Mouse (Mus musculus) midbrain, embryonic 11.5 days (tissue): ENCODE data around the gene Exosc9. TPM values are rescaled to one million over a fixed set of nuclear protein-coding genes. Genes with fewer than 3 reads are reported as not detected.
"Not testable (repeated sequence)": the region's sequence is repeated elsewhere in the genome, so short reads cannot be mapped to it uniquely, and the experiment has no call there.

Experiments used
- ATAC-seq: fragments of 200-750 bp; cut with Nextera tagmentation; 2 replicates; pipeline ENCODE4 v1.8.0; 2017; ENCODE audit warnings: moderate TSS enrichment, moderate library complexity; ENCODE audit not compliant: low FRiP score
- DNase-seq: peaks from one replicate; pipeline ENCODE4 v3.0.0; 2015; ENCODE audit warnings: low spot score; ENCODE audit errors: missing footprints
- H3K27ac ChIP-seq: fragments of 300-500 bp; sonication (generic); 2 replicates; pipeline ENCODE4 v1.5.1; 2014; ENCODE audit warnings: low read depth, low read length
- H3K27me3 ChIP-seq: fragments of 300-500 bp; sonication (generic); 2 replicates; pipeline ENCODE4 v1.6.1; 2014; ENCODE audit warnings: mild to moderate bottlenecking, low read length, moderate library complexity, mixed read lengths; ENCODE audit not compliant: control insufficient read depth, insufficient read depth
- H3K36me3 ChIP-seq: fragments of 300-500 bp; sonication (generic); 2 replicates; pipeline ENCODE4 v1.6.1; 2014; ENCODE audit warnings: mild to moderate bottlenecking, low read length, moderate library complexity, mixed read lengths; ENCODE audit not compliant: control insufficient read depth, insufficient read depth
- H3K4me1 ChIP-seq: fragments of 300-500 bp; sonication (generic); 2 replicates; pipeline ENCODE4 v1.6.1; 2014; ENCODE audit warnings: low read length; ENCODE audit not compliant: control insufficient read depth, insufficient read depth
- H3K4me2 ChIP-seq: fragments of 300-500 bp; sonication (generic); 2 replicates; pipeline ENCODE4 v1.6.1; 2014; ENCODE audit warnings: mild to moderate bottlenecking, moderate library complexity
- H3K4me3 ChIP-seq: fragments of 300-500 bp; sonication (generic); 2 replicates; pipeline ENCODE4 v1.5.1; 2014; ENCODE audit warnings: low read depth, low read length
- H3K9ac ChIP-seq: fragments of 300-500 bp; sonication (generic); 2 replicates; pipeline ENCODE4 v1.6.1; 2014; ENCODE audit warnings: low read length
- H3K9me3 ChIP-seq: fragments of 300-500 bp; sonication (generic); 2 replicates; pipeline ENCODE4 v1.6.1; 2016; ENCODE audit warnings: low read length; ENCODE audit not compliant: control insufficient read depth
- WGBS: fragments of 180-500 bp; shearing (Covaris S2); extraction: QIAGEN DNeasy Blood & Tissue Kit; methylation state at CpG from one replicate; pipeline ENCODE4 v1.1.7; 2014; 5-methylcytosine and 5-hydroxymethylcytosine counted together
- polyA plus RNA-seq: library from polyadenylated mRNA; unstranded; fragments of >200 nt; fragmentation: Nextera tagmentation; extraction: Ambion mirVana; gene quantifications from 2 replicates; pipeline ENCODE4 v1.2.1, GENCODE M21; 2014

Exosc9 gene
- polyA plus RNA-seq, 1 experiment from 2014 or later: 110 TPM

DNA sequence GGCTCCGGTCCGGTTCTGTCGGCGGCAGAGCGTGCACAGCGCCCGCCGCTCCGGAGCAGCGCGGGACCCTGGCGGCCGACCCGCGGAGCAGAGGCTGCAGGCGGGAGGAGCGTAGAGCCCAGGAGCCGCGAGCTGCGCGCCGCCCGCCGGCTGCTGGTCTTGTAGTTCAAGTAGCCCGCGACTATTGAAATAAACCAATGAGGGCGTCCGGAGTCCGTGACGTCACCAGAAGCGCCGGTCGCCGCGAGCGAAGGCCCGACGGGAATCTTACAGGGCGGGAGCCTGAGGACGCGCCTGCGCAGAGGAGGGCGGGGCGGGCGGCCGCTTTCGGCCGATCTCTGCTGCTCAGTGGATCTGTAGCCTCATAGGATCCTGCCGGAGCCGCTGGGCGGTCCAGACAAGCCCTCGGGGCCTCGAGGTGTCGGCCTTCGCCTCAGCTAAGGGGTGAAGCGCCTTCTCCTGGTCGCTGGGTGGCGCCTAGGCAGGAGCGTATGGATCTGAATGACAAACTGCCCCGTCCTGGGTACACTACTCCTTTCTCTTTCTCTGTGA is 19.5 kb downstream of the Exosc9 start, which contains the start of gene Ccna2:
TSS of gene Ccna2 (minus strand) at position 324 of the 552 bp plus-strand sequence.
- peak within 1 kb of the TSS; percentile 93 for H3K9ac ChIP-seq
- peaks cover 18% of the 10 kb centered on the region for H3K4me1 ChIP-seq
- no peaks in the 10 kb centered on the region for H3K9me3 ChIP-seq
- peak within 1 kb of the TSS; percentile 46 for H3K4me2 ChIP-seq
- H3K4me3 ChIP-seq: peak within 1 kb of the TSS; percentile 94
- H3K36me3 ChIP-seq: peaks cover 13% of the 10 kb centered on the region; the same call in 1 of the 2 replicates
- WGBS: under 1% methylated on average over 60 of the region's 60 CpGs
- peak within 1 kb of the TSS; percentile 72 for H3K27ac ChIP-seq
- H3K27me3 ChIP-seq: no peaks in the 10 kb centered on the region
- ATAC-seq: peak; percentile 100
- peak; percentile 99 for DNase-seq

DNA sequence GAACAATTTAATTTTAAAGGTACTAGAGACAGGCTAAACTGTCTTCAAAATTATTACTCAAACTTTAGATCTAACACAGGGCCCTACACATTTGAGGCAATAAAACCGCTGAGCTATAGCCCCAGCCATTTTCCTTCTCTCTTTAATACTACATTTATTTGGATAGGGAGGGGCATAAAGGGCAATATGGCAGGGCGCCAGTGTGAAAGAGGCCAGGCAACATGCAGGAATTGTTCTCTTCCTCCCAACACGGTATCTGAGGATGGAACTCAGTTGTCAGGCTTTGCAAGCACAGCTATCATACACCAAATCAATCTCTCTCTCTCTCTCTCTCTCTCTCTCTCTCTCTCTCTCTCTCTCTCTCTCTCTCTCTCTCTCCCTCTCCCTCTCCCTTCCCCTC is 46.4 kb downstream of the Exosc9 start:
- H3K27me3 ChIP-seq: no peaks in the 10 kb centered on the region
- WGBS: 92% methylated on average over 3 of the region's 3 CpGs
- H3K4me2 ChIP-seq: no peak overlapping the region
- H3K4me1 ChIP-seq: no peaks in the 10 kb centered on the region
- H3K27ac ChIP-seq: no peak overlapping the region
- no peak overlapping the region for H3K9ac ChIP-seq
- no peaks in the 10 kb centered on the region for H3K36me3 ChIP-seq
- H3K4me3 ChIP-seq: no peak overlapping the region
- ATAC-seq: no peak
- no peaks in the 10 kb centered on the region for H3K9me3 ChIP-seq
- DNase-seq: no peak

DNA sequence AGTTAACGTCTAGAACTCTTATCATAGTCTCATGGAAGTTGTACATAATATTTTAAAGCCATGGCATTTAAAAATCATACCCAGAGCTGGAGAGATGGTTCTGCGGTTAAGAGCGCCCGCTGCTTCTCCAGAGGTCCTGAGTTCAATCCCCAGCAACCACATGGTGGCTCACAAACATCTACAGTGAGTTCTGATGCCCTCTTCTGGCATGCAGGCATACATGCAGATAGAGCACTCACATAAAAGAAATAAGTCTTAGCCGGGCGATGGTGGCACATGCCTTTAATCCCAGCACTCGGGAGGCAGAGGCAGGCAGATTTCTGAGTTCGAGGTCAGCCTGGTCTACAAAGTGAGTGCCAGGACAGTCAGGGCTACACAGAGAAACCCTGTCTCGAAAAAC is 47.4 kb downstream of the Exosc9 start:
- not testable (repeated sequence) for ATAC-seq

DNA sequence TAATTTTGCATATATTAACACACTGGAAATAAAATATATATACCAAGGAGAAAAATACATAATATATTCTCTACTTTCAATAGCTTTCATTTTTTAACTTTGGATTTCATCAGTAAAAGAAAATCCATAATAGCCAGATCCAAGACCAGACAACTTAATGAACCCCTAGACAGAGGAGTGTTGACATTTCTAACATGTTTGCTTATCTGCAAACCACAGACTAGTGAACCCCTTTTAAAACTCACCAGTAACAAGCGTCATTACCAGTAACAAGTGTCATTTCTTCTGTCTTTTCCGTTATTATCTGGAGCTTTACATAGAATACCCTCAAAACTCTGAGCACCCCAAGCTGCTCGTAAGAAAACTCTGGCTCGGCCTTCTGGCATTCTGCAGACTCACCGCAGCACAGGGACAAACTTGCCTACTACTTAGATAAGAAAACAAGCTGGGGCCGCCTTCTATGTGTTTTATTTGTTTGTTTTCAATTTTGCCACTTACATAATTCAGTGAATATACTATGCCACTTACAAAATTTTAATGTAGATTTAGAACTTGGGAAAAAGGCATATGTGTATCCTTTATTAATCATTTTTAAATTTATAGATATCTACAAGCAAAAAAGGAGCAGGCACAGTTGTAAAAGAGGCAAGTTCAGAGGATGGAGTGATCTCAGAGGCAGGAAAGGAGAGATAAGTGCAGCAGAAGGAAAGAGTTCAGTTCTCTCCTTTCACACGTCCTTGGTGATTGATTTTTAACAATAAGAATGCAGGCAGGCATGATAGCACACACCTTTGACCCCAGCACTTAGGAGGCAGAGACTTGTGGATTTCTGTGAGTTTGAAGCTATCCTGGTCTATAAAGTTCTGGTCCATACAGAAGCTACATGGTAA is 53.7 kb downstream of the Exosc9 start:
- no peak for ATAC-seq
- H3K27me3 ChIP-seq: no peaks in the 10 kb centered on the region
- WGBS: 78% methylated on average over 7 of the region's 7 CpGs

More for the DNA sequence above, 47.4 kb downstream of the Exosc9 start:
- WGBS: 91% methylated on average over 9 of the region's 9 CpGs
- H3K27ac ChIP-seq, H3K9me3 ChIP-seq, H3K4me3 ChIP-seq, H3K27me3 ChIP-seq, H3K9ac ChIP-seq, DNase-seq, H3K36me3 ChIP-seq, H3K4me2 ChIP-seq, H3K4me1 ChIP-seq: not testable (repeated sequence)

DNA sequence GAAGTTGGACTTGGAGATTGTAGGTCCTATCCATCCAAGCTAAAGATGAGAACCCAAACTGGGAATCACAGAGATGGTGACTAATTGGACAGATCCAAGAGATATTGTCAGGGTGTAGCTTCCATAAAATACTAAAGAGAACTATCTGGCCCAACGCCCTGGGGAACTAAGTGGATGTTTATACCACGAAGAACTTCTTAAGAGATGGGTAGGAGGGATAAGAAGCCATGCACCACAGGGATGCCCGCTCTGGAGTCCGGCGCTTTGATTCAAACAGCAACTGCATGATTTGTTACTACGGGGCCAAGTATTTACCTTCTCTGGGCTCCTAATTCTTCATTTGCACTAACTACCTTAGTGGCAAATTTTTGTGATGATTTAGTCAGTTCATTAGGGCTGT is 60.3 kb downstream of the Exosc9 start:
- Histone ChIP-seq H3K36me3 (no peaks in the 10 kb centered on the region), H3K9ac (peak overlapping the region; percentile 62), H3K4me1 (peaks cover 2% of the 10 kb centered on the region), H3K9me3 (no peaks in the 10 kb centered on the region), H3K27ac (no peak overlapping the region), H3K4me2 (peak overlapping the region; percentile 46), H3K4me3 (peak overlapping the region; percentile 57), H3K27me3 (no peaks in the 10 kb centered on the region)
- DNase-seq (peak; percentile 89), ATAC-seq (peak; percentile 45)
- 3% methylated on average over 6 of the region's 6 CpGs for WGBS

More for the DNA sequence above, 53.7 kb downstream of the Exosc9 start:
- Histone ChIP-seq H3K4me1 (no peaks in the 10 kb centered on the region), H3K9me3 (no peaks in the 10 kb centered on the region), H3K9ac (no peak overlapping the region), H3K27ac (no peak overlapping the region), H3K4me3 (no peak overlapping the region), H3K36me3 (no peaks in the 10 kb centered on the region), H3K4me2 (no peak overlapping the region)
- no peak for DNase-seq

DNA sequence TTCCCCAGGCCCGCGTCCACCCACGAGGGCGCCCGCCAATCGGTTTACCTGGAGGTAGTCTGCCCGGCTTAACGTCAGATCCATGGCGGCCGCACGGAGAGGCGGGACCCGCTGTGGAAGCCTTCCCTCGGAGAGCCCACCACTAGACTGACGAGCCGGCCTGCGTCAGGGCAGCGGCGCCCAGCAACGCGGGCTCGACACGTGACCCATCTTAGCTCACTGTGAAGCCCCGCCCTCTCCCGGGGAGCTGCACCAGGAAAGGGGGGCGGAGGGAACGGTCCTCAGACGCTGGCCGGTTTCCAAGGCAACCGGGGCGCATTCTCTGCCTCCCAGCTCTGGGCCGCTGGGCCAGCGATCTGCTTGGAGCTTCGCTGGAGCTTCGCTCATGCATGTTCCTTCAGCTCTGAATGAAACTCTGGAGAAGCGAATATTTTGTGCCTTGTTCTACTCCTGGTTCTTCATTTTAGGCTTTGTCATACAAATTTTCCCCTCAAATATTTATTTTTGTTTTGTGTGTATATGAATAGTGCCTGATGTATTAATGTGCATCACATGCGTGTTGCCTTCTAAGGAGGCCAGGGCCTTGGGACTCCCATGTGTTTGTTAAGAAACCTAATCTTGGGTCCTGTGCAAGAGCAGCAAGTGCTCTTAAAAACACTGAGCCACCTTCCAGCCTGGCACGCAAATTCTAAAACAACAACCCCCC is 60.9 kb downstream of the Exosc9 start, which contains the start of gene Bbs7:
TSS of gene Bbs7 (minus strand) at position 276 of the 706 bp plus-strand sequence.
- Histone ChIP-seq H3K4me3 (peak within 1 kb of the TSS; percentile 57), H3K9ac (peak within 1 kb of the TSS; percentile 62), H3K27me3 (no peaks in the 10 kb centered on the region), H3K36me3 (no peaks in the 10 kb centered on the region), H3K4me2 (peak within 1 kb of the TSS; percentile 46), H3K4me1 (peaks cover 2% of the 10 kb centered on the region), H3K9me3 (no peaks in the 10 kb centered on the region), H3K27ac (no peak within 1 kb of the TSS)
- DNase-seq (peak; percentile 99), ATAC-seq (peak; percentile 100)
- WGBS: 3% methylated on average over 38 of the region's 38 CpGs

DNA sequence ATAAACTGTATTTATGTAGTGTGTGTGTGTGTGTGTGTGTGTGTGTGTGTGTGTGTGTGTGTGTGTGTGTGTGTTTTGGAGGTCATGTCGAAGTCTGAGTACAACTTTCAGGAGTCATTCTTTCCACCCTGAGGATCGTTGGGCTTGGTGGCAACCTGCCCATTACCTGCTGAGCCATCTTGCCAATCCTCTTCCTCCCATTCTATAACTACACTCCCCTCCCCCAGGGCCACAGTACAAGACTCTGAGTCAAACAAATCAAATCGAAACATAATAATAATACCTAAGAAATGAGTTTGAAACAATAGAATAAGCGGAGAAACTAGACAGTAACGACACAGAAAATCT is 61.5 kb downstream of the Exosc9 start:
- WGBS: 75% methylated on average over 5 of the region's 5 CpGs
- ATAC-seq: no peak
- Histone ChIP-seq H3K4me2 (no peak overlapping the region), H3K27me3 (no peaks in the 10 kb centered on the region), H3K9me3 (no peaks in the 10 kb centered on the region), H3K4me1 (peaks cover 2% of the 10 kb centered on the region), H3K27ac (no peak overlapping the region), H3K36me3 (no peaks in the 10 kb centered on the region), H3K9ac (no peak overlapping the region), H3K4me3 (no peak overlapping the region)
- DNase-seq: no peak
